Mouse (Mus musculus): ENCODE measurements around the gene Gm128. TPM values are rescaled to one million over a fixed set of nuclear protein-coding genes. Genes with fewer than 3 reads are reported as not detected.

Gene Gm128
- polyA plus RNA-seq, 1 experiment from 2014 or later: 0.19 TPM

DNA sequence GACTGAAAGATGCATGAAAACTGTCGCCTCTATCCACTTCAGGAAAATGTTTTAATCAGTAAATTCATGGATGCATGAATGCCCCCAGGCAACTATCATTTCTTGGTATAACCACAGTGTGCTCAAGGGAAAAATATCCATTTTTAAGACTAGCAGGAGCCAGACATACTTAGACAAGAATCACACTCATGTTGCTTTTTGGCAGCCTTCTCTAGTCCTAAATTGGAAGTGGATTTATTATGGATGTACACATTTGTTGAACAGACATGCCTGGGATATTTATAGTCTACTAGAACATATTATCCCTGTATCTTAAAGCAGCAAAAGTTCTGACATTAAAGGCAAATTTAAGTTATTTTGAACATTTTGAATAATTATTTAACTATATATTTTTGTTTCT is 23.3 kb upstream of the Gm128 start:
- Histone ChIP-seq H3K27me3 (no peaks in the 10 kb centered on the region), H3K4me3 (no peak overlapping the region), H3K4me2 (no peak overlapping the region), H3K9ac (no peak overlapping the region), H3K4me1 (replicated peaks) (no peaks in the 10 kb centered on the region), H3K9me3 (no peaks in the 10 kb centered on the region), H3K27ac (no peak overlapping the region), H3K36me3 (peaks cover 88% of the 10 kb centered on the region)
- WGBS: 68% methylated on average over 1 of the region's 1 CpGs
- no peak for ATAC-seq (ENCODE audit: low FRiP score)

DNA sequence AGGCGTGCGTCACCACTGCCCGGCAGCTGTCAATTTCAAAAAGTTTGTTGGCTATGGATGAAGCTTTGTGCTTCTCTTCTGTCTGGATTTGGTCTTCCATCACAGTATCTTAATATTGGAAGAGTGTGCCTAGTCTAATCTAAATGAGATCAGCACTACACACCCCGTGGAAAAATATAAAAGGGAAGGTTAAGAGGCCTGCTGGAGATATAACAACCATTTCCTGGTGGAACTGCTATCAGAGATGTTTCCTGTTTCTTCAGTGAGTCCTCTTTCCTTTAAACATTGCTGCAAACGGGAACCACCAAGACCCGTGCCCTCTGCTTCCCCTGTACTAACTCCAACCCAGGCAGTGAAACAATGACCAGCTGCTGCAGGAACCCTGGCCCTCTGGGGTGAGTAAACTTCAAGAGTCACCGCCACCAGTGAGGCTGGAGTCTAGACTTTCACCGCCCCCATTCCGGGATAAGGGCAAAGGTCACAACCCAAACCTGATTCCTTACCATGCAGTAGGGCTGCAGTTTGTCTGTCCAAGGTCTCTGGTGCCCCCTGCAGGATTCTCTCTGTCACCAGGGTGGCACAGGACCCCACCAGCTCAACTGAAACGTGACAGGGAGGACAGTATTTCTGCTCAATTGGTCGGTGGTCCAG is 21.8 kb upstream of the Gm128 start:
- Histone ChIP-seq H3K4me1 (replicated peaks) (no peaks in the 10 kb centered on the region), H3K9me3 (no peaks in the 10 kb centered on the region), H3K27ac (no peak overlapping the region), H3K36me3 (peaks cover 89% of the 10 kb centered on the region), H3K9ac (no peak overlapping the region), H3K4me3 (no peak overlapping the region), H3K27me3 (no peaks in the 10 kb centered on the region), H3K4me2 (no peak overlapping the region)
- 53% methylated on average over 11 of the region's 11 CpGs for WGBS
- 0 out of 2 replicates have a peak, but pooled peaks have one; percentile 36 for ATAC-seq (ENCODE audit: low FRiP score)

DNA sequence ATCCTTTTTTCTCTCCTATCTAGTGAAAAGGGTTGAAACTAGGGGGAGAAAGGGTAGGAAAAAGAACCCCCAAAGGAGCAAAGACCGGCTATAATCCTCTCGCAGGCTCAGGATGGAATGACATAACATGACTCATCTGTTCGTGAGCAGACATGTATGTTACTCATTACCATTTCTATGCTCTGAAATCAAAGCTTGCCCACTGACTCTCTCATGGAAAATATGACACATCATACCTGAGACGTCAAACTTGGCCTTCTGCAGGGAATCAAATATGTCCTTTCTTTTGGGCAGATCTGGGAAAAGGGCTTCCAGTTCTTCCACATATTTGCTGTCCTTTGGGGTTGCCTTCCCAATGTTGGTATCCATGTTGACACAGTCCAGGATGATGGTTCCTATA is 20.6 kb upstream of the Gm128 start:
- no peak overlapping the region for H3K4me3 ChIP-seq
- no peaks in the 10 kb centered on the region for H3K9me3 ChIP-seq
- H3K27me3 ChIP-seq: no peaks in the 10 kb centered on the region
- H3K9ac ChIP-seq: no peak overlapping the region
- ATAC-seq (ENCODE audit: low FRiP score): no peak
- H3K36me3 ChIP-seq: peaks cover 89% of the 10 kb centered on the region
- H3K4me1 ChIP-seq (replicated peaks): no peaks in the 10 kb centered on the region
- 92% methylated on average over 4 of the region's 4 CpGs for WGBS
- H3K4me2 ChIP-seq: no peak overlapping the region
- H3K27ac ChIP-seq: no peak overlapping the region

DNA sequence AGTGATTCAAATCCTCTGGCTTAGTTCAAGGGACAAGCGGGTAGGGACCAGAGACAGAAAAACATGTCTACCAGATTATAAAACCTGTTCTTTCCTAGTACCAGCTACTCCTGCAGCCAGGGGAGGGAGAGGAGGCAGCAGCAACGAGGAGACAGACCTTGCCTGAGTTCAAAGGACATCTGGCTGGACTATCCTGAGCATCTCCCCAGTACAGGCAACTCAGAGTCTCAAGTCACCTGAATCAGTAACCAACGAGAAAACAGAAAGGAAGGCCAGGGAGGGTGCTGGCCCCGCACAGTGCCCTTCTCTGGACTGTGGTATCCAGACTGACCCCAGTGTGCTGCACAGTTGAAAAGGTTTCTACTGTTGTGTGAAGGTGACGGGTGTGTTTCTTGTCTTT is 15.5 kb upstream of the Gm128 start:
- Histone ChIP-seq H3K4me1 (replicated peaks) (no peaks in the 10 kb centered on the region), H3K4me3 (no peak overlapping the region), H3K27me3 (no peaks in the 10 kb centered on the region), H3K4me2 (no peak overlapping the region), H3K36me3 (peaks cover 94% of the 10 kb centered on the region), H3K9ac (no peak overlapping the region), H3K27ac (no peak overlapping the region), H3K9me3 (no peaks in the 10 kb centered on the region)
- ATAC-seq (ENCODE audit: low FRiP score): no peak
- 89% methylated on average over 5 of the region's 5 CpGs for WGBS

DNA sequence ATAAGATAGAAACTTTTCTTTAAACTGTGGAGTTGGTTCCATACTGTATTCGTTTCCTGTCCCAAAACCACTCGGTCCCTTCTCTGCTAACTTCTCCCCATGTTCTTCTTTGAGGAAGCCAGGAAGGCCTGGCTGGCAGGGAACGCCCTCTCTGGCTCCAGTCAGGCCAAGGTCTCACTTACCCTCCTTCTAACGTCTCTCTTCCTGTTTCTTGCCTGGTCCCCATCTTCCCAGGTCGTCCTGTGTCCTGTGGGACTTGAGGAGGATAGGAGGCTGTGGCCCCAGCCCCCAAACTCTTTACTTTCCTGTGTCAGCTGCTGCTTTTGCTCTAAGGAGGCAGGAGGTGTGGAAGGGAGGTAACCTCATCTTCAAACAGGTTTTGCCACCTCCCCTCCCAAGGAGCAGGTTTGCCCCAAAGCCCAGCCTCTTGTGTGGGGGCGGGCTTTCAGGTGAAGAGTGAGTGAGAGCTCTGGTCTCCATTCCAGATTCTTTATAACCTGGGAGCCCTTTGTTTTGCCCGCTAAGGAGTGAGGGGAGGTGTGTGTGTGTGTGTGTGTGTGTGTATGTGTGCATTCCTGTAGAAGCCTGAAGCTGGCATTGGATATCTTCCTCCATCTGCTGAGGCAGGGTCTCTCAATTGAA is 9.5 kb upstream of the Gm128 start, which contains the start of gene Bnipl:
Bnipl (minus strand) TSS at position 411 of the 642 bp plus-strand sequence.
- no peak within 1 kb of the TSS for H3K9ac ChIP-seq
- no peak within 1 kb of the TSS for H3K4me3 ChIP-seq
- H3K4me1 ChIP-seq (replicated peaks): no peaks in the 10 kb centered on the region
- H3K27ac ChIP-seq: no peak within 1 kb of the TSS
- no peak for ATAC-seq (ENCODE audit: low FRiP score)
- peaks cover 52% of the 10 kb centered on the region for H3K36me3 ChIP-seq
- no peaks in the 10 kb centered on the region for H3K9me3 ChIP-seq
- no peak within 1 kb of the TSS for H3K4me2 ChIP-seq
- WGBS: 64% methylated on average over 7 of the region's 7 CpGs
- no peaks in the 10 kb centered on the region for H3K27me3 ChIP-seq

DNA sequence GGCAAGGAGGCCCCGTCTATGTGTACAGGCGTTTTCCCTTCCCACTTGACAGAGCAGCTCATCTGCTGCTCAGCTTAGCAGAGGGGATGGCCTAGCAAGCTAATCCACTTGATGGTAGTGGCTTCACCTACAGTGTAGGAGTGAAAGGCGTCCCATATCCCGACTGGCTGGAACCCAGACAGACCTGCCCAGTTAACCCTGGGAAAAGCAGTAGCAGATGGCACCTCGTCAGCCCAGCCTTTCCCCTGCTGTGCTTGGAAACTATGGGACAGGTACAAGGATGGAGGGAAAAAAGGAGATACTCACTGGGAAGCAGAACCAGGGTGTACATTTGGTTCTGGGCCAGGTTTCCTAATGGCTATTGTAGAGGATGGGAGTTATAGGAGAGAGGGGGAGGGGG is 9.0 kb upstream of the Gm128 start:
- H3K27ac ChIP-seq: no peak overlapping the region
- no peaks in the 10 kb centered on the region for H3K27me3 ChIP-seq
- no peaks in the 10 kb centered on the region for H3K4me1 ChIP-seq (replicated peaks)
- no peak overlapping the region for H3K4me3 ChIP-seq
- 83% methylated on average over 5 of the region's 5 CpGs for WGBS
- no peak overlapping the region for H3K9ac ChIP-seq
- no peak for ATAC-seq (ENCODE audit: low FRiP score)
- H3K9me3 ChIP-seq: 0 out of 2 replicates have a peak, but pooled peaks cover 1% of the 10 kb centered on the region
- no peak overlapping the region for H3K4me2 ChIP-seq
- peaks cover 52% of the 10 kb centered on the region for H3K36me3 ChIP-seq

DNA sequence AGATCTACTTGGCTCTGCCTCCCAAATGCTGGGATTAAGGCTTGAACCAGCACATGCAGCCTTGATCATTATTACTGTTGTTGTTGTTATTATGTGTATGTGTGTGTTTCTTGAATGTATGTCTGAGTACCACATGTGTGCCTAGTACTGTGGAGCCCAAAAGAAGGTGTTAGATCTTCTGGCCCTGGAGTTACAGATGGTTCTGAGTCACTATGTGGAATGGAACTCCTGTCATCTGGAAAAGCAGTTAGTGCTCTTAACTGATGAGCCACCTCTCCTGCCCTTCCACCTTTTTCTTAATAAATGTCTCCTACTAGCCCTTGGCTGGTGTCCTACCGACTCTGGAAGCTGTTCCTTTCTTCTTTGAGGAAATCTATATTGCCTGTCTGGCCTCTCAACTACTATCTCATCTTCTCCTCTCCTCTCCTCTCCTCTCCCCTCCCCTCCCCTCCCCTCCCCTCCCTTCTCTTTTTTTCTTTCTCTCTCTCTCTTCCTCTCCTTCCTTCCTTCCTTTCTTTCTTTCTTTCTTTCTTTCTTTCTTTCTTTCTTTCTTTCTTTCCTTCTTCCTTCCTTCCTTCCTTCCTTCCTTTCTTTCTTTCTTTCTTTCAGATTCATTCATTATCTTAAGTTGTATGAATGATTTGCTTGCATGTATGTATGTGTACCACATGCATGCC is 6.4 kb upstream of the Gm128 start:
- no peaks in the 10 kb centered on the region for H3K4me1 ChIP-seq (replicated peaks)
- H3K4me2 ChIP-seq: no peak overlapping the region
- ATAC-seq (ENCODE audit: low FRiP score): no peak
- H3K27ac ChIP-seq: no peak overlapping the region
- H3K9me3 ChIP-seq: 0 out of 2 replicates have a peak, but pooled peaks cover 3% of the 10 kb centered on the region
- H3K36me3 ChIP-seq: peaks cover 40% of the 10 kb centered on the region
- no peak overlapping the region for H3K9ac ChIP-seq
- no peaks in the 10 kb centered on the region for H3K27me3 ChIP-seq
- no peak overlapping the region for H3K4me3 ChIP-seq
- 63% methylated on average over 1 of the region's 1 CpGs for WGBS

DNA sequence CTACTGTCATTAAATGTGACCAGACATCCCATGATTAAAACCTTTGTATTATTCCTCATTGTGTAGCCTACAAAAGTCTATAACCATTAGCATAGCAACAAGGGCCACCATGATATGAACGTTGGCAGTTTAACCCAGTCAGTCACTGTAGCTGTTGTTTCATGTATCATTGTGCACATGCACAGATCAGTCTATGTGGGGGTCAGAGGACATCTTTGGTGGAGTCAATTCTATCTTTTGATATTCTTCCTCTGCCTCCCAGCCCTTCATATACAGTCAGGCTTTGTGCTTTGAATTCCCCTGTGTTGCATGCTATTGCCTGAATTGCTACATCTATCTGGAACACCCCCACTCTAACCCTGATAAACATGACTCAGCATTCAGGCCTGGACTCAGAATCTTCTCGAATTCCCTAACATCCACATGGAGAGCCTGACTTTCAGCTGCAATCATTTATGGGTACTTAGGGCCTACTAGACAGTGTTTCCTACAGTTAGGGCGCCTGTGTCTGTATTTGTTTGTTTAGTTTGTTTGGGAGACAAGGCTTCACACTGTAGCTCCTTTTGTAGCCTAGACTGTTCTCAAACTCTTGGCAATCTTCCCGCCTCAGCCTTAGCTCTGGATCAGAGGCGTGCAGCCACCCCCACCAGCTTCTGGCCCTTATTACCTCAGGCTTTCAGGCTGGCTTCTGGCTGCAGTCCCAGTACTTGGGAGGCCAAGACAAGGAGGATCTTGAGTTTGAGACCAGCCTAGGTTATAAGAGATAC is 5.2 kb upstream of the Gm128 start:
- Histone ChIP-seq H3K4me3 (no peak overlapping the region), H3K9me3 (0 out of 2 replicates have a peak, but pooled peaks cover 3% of the 10 kb centered on the region), H3K9ac (no peak overlapping the region), H3K27ac (no peak overlapping the region), H3K4me2 (no peak overlapping the region), H3K4me1 (replicated peaks) (no peaks in the 10 kb centered on the region), H3K36me3 (peaks cover 41% of the 10 kb centered on the region), H3K27me3 (no peaks in the 10 kb centered on the region)
- no peak for ATAC-seq (ENCODE audit: low FRiP score)
- 82% methylated on average over 5 of the region's 5 CpGs for WGBS

DNA sequence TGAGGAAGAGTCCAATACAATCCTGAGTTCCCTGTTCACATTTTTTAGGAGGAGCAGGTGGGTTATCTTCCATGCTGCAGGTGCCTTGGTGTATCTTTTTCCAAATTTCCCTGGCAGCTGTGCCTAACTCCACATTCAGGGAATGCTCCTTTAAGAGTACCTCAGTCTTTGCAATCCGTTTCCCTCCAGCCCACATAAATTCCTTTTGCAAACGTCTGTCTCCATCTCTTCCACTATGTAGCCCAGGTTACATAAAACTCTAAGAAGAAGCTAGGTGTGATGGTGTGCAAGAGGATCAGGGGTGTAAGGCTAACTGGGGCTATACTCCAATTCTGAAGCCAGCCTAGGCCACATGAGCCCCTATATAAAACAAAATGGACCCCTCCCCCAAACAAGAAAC is 1.7 kb upstream of the Gm128 start:
- Histone ChIP-seq H3K4me2 (no peak overlapping the region), H3K4me1 (replicated peaks) (no peaks in the 10 kb centered on the region), H3K4me3 (no peak overlapping the region), H3K9ac (no peak overlapping the region), H3K9me3 (0 out of 2 replicates have a peak, but pooled peaks cover 3% of the 10 kb centered on the region), H3K27me3 (no peaks in the 10 kb centered on the region), H3K36me3 (peaks cover 36% of the 10 kb centered on the region), H3K27ac (no peak overlapping the region)
- ATAC-seq (ENCODE audit: low FRiP score): no peak
- WGBS: 77% methylated on average over 2 of the region's 2 CpGs

DNA sequence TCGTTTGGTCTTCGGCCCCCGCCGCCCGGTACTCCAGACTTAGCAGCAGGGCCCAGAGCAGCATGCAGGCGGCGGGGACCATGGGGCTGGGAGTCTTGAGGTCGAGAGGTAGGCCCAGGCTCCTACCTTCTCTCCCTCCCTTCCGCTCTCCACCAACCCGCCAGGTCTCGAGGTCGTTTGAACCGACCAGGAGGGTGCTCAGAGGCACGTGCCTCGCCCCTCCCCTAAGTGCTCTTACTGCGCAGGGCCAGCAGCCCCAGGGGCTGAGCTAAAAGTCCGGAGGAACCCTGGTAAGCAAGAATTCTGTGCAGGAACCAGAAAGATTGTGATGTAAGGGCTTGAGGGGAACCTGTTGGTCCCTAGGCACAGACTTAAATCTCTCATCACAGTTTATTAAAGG is 498 bp downstream of the Gm128 start:
- H3K4me3 ChIP-seq: no peak overlapping the region
- H3K27me3 ChIP-seq: no peaks in the 10 kb centered on the region
- ATAC-seq (ENCODE audit: low FRiP score): no peak
- 32% methylated on average over 17 of the region's 17 CpGs for WGBS
- H3K4me1 ChIP-seq (replicated peaks): no peaks in the 10 kb centered on the region
- no peak overlapping the region for H3K4me2 ChIP-seq
- H3K9me3 ChIP-seq: 0 out of 2 replicates have a peak, but pooled peaks cover 3% of the 10 kb centered on the region
- 0 out of 2 replicates have a peak overlapping the region, but pooled peaks have one; percentile 8 for H3K9ac ChIP-seq
- no peak overlapping the region for H3K27ac ChIP-seq
- H3K36me3 ChIP-seq: peaks cover 51% of the 10 kb centered on the region

DNA sequence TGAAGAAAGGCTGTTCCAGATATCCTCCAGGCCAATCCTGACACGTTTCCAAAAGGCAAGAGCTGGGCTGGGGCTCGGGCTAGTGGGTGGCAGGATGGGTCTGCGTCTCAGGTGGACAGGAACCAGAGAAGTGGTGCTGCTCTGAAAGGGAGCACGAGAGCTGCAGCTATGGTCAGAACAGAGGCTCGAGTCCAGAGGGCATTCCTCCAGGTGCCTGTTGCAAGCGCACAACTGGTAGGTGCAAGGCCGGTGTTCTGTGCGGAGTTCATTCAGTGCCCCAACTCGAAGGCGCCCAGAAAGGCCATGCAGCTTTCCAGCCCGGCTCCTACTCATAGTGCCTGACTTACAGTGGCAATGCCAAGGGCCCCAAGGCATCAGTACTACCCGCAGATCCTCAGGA is 1.4 kb downstream of the Gm128 start:
- no peak for ATAC-seq (ENCODE audit: low FRiP score)
- Histone ChIP-seq H3K4me2 (no peak overlapping the region), H3K4me3 (no peak overlapping the region), H3K9me3 (no peaks in the 10 kb centered on the region), H3K27ac (no peak overlapping the region), H3K4me1 (replicated peaks) (no peaks in the 10 kb centered on the region), H3K27me3 (no peaks in the 10 kb centered on the region), H3K36me3 (peaks cover 51% of the 10 kb centered on the region), H3K9ac (no peak overlapping the region)
- WGBS: 89% methylated on average over 12 of the region's 12 CpGs

DNA sequence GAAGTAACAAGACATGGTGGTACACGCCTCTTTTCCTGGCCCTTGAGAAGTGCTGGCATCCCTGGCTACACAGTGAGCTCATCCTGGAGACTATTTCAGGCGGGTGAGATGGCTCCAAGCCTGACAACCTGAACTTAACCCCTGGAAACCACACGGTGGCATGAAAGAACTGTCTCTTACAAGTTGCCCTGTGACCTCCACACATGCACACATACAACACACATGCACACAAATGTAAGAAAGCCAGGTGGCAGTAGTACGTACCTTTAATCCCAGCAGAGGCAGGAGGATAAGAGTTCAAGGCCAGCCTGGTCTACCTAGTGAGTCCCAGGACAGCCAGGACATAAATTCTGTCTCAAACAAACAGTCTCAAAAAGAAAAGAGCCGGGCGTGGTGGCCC is 2.4 kb downstream of the Gm128 start:
- H3K36me3 ChIP-seq: peaks cover 57% of the 10 kb centered on the region
- WGBS: 92% methylated on average over 6 of the region's 6 CpGs
- no peak for ATAC-seq (ENCODE audit: low FRiP score)

More for the DNA sequence above, 2.4 kb downstream of the Gm128 start:
- H3K9me3 ChIP-seq: no peaks in the 10 kb centered on the region
- H3K4me3 ChIP-seq: no peak overlapping the region
- no peaks in the 10 kb centered on the region for H3K27me3 ChIP-seq
- H3K4me2 ChIP-seq: no peak overlapping the region
- no peak overlapping the region for H3K27ac ChIP-seq
- H3K9ac ChIP-seq: no peak overlapping the region
- H3K4me1 ChIP-seq (replicated peaks): no peaks in the 10 kb centered on the region
